32 mouse cellular contexts compared by ENCODE assay signal in the genomic region with DNA sequence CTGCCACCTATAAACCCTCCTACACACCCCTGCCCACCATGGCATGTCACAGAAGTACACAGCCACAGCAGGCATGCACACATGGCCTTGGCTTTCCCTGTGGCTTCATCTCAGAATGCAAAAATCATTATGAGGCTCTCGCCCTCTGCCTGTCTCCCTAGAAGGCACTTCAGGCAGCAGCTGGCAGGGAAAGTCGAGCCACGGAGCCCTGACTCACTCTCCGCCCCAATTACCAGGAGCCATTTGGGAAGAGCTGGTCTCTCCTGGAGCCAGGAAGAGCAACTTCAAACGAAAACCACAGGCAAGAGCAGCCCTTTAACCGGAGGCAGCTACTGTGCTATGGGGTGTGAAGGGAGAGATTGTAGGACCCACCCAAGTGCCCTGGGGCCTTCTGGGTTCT. TPM values are rescaled to one million over a fixed set of nuclear protein-coding genes. Genes with fewer than 3 reads are reported as not detected.
DNase-seq lines count a peak whose midpoint lies in the region; ATAC-seq and TF ChIP-seq lines count a peak whose summit lies in the region.
"Had no signal": no experiment of that assay in that cellular context is flagged by ENCODE, and none has a peak within 500 bp of the region (broad histone marks: within the 10 kb centered on the region; RNA-seq: fewer than 3 reads in every experiment).

No protein-coding gene starts in this region.

- no peak overlapping the region for H3K27ac ChIP-seq in midbrain, embryonic 11.5 days (ENCODE audit: low read depth, low read length)
- no peak overlapping the region for H3K27ac ChIP-seq in midbrain, embryonic 13.5 days
- no peak overlapping the region for H3K27ac ChIP-seq in intestine, embryonic 16.5 days (ENCODE audit: low read length)
- no peak overlapping the region for H3K27ac ChIP-seq in kidney, embryonic 16.5 days (ENCODE audit: low read length)
- H3K27ac ChIP-seq: embryonic facial prominence, embryonic 12.5 days; forebrain, embryonic 10.5 days; hindbrain, embryonic 14.5 days; limb, embryonic 10.5 days; limb, embryonic 15.5 days; neural tube, embryonic 15.5 days had no signal

- H3K36me3 ChIP-seq in midbrain, embryonic 11.5 days (ENCODE audit: control insufficient read depth, insufficient read depth, low read length) = no peaks in the 10 kb centered on the region
- H3K36me3 ChIP-seq in midbrain, embryonic 13.5 days = no peaks in the 10 kb centered on the region
- no peaks in the 10 kb centered on the region for H3K36me3 ChIP-seq in intestine, embryonic 16.5 days (ENCODE audit: control insufficient read depth, insufficient read depth, low read length)
- H3K36me3 ChIP-seq in kidney, embryonic 16.5 days (ENCODE audit: insufficient read depth, low read length) = no peaks in the 10 kb centered on the region
- H3K36me3 ChIP-seq: embryonic facial prominence, embryonic 12.5 days; forebrain, embryonic 10.5 days; limb, embryonic 10.5 days; limb, embryonic 15.5 days; neural tube, embryonic 15.5 days had no signal

- H3K27me3 ChIP-seq in midbrain, embryonic 11.5 days (ENCODE audit: control insufficient read depth, insufficient read depth, low read length) = no peaks in the 10 kb centered on the region
- H3K27me3 ChIP-seq in midbrain, embryonic 13.5 days = no peaks in the 10 kb centered on the region
- no peaks in the 10 kb centered on the region for H3K27me3 ChIP-seq in Patski
- no peaks in the 10 kb centered on the region for H3K27me3 ChIP-seq in intestine, embryonic 16.5 days (replicated peaks; ENCODE audit: control insufficient read depth, insufficient read depth, low read length)
- no peaks in the 10 kb centered on the region; the same call in 1 of the 2 replicates for H3K27me3 ChIP-seq in kidney, embryonic 16.5 days (ENCODE audit: insufficient read depth, low read length)
- H3K27me3 ChIP-seq: embryonic facial prominence, embryonic 12.5 days; limb, embryonic 15.5 days; neural tube, embryonic 15.5 days had no signal

- H3K4me3 ChIP-seq in midbrain, embryonic 11.5 days (ENCODE audit: low read depth, low read length) = no peak overlapping the region
- H3K4me3 ChIP-seq in midbrain, embryonic 13.5 days (replicated peaks) = no peak overlapping the region
- no peak overlapping the region for H3K4me3 ChIP-seq in intestine, embryonic 16.5 days (ENCODE audit: low read length)
- no peak overlapping the region for H3K4me3 ChIP-seq in kidney, embryonic 16.5 days (ENCODE audit: low read length)
- H3K4me3 ChIP-seq: embryonic facial prominence, embryonic 12.5 days; forebrain, embryonic 10.5 days; limb, embryonic 10.5 days; limb, embryonic 15.5 days; megakaryocyte, embryonic 14.5 days; neural tube, embryonic 15.5 days had no signal

- no peak for ATAC-seq in midbrain, embryonic 11.5 days (ENCODE audit: low FRiP score)
- ATAC-seq in midbrain, embryonic 13.5 days = no peak
- peak; percentile 39 for ATAC-seq in Patski
- ATAC-seq in intestine, embryonic 16.5 days = no peak
- ATAC-seq in kidney, embryonic 16.5 days (ENCODE audit: low FRiP score, low TSS enrichment) = no peak
- ATAC-seq: forebrain, postnatal 0 days; inflammation-experienced regulatory T-cells, adult 6 months; lung, postnatal 0 days had no signal

- in situ Hi-C loops in Patski (cut with MboI; ENCODE audit: low pct_unique_long_range_greater_than_20kb) = no loop called here

- WGBS in midbrain, embryonic 11.5 days = 75% methylated on average over 6 of the region's 6 CpGs
- WGBS in midbrain, embryonic 13.5 days = 70% methylated on average over 6 of the region's 6 CpGs
- WGBS in intestine, embryonic 16.5 days = 48% methylated on average over 6 of the region's 6 CpGs
- WGBS in kidney, embryonic 16.5 days = 25% methylated on average over 6 of the region's 6 CpGs

- H3K4me1 ChIP-seq in midbrain, embryonic 11.5 days (ENCODE audit: control insufficient read depth, insufficient read depth, low read length) = no peaks in the 10 kb centered on the region
- peaks cover 4% of the 10 kb centered on the region; the same call in 1 of the 2 replicates for H3K4me1 ChIP-seq in midbrain, embryonic 13.5 days (replicated peaks)
- H3K4me1 ChIP-seq in intestine, embryonic 16.5 days (ENCODE audit: control insufficient read depth, insufficient read depth, low read length) = peaks cover 14% of the 10 kb centered on the region
- no peaks in the 10 kb centered on the region for H3K4me1 ChIP-seq in kidney, embryonic 16.5 days (ENCODE audit: insufficient read depth, low read length)
- H3K4me1 ChIP-seq: embryonic facial prominence, embryonic 12.5 days; neural tube, embryonic 15.5 days had no signal

- no peak overlapping the region for H3K4me2 ChIP-seq in midbrain, embryonic 11.5 days
- H3K4me2 ChIP-seq in midbrain, embryonic 13.5 days (replicated peaks) = no peak overlapping the region
- no peak overlapping the region for H3K4me2 ChIP-seq in intestine, embryonic 16.5 days (ENCODE audit: low read depth, low read length)
- H3K4me2 ChIP-seq in kidney, embryonic 16.5 days (replicated peaks; ENCODE audit: low read depth, low read length) = no peak overlapping the region
- H3K4me2 ChIP-seq: embryonic facial prominence, embryonic 12.5 days; heart, embryonic 11.5 days; hindbrain, embryonic 14.5 days; limb, embryonic 15.5 days; neural tube, embryonic 15.5 days had no signal

- intact Hi-C loops in heart, postnatal 25 days (cut with DNase I) = no loop called here

- CTCF ChIA-PET in Patski (lab: Charles Lee) = no interaction called here

- 0 out of 2 replicates have a peak, but pooled peaks cover 3% of the 10 kb centered on the region for H3K9me3 ChIP-seq in midbrain, embryonic 11.5 days (ENCODE audit: control insufficient read depth, low read length)
- H3K9me3 ChIP-seq in midbrain, embryonic 13.5 days = peaks cover 7% of the 10 kb centered on the region
- H3K9me3 ChIP-seq in intestine, embryonic 16.5 days (ENCODE audit: control insufficient read depth, low read length) = no peaks in the 10 kb centered on the region
- peaks cover 7% of the 10 kb centered on the region for H3K9me3 ChIP-seq in kidney, embryonic 16.5 days (ENCODE audit: low read length)
- H3K9me3 ChIP-seq: limb, embryonic 10.5 days; limb, embryonic 15.5 days; neural tube, embryonic 15.5 days had no signal

- POLR2A ChIA-PET in Patski (lab: Charles Lee) = no interaction called here

- no peak overlapping the region for H3K9ac ChIP-seq in midbrain, embryonic 11.5 days (ENCODE audit: low read length)
- H3K9ac ChIP-seq in midbrain, embryonic 13.5 days (replicated peaks) = no peak overlapping the region
- no peak overlapping the region for H3K9ac ChIP-seq in intestine, embryonic 16.5 days (ENCODE audit: low read depth, low read length)
- no peak overlapping the region for H3K9ac ChIP-seq in kidney, embryonic 16.5 days (replicated peaks; ENCODE audit: low read length)
- H3K9ac ChIP-seq: embryonic facial prominence, embryonic 12.5 days; forebrain, postnatal 0 days; hindbrain, embryonic 14.5 days; limb, embryonic 15.5 days; neural tube, embryonic 15.5 days had no signal

- peak; percentile 75 for DNase-seq in heart, adult 11 months
- no peak for DNase-seq in heart, postnatal 25 days (ENCODE audit: low spot score)
- peak; percentile 53 for DNase-seq in midbrain, embryonic 11.5 days (ENCODE audit: low spot score, missing footprints)
- DNase-seq in MN1 (ENCODE audit: low spot score) (peak; percentile 26), Patski (ENCODE audit: low read depth, low spot score) (no peak)
- DNase-seq: cerebellum, adult 8-10 months; cerebellum, postnatal 36 days; forebrain, postnatal 0 days; kidney, adult 2 months; kidney, postnatal 14 days; layer of hippocampus, adult 9-11 months; midbrain, embryonic 14.5 days; retina, postnatal 1 day; right cerebral cortex, postnatal 14 days; spleen, adult 18-20 months; thymus, postnatal 4 days had no signal

- TF ChIP-seq CTCF in Patski (IDR thresholded peaks at IDR 0.05) = no peak

RNA-seq across cellular contexts. Expression of gene Padi2, which starts 29.5 kb away (rescaled TPM):
- under 1 TPM; 0.42 to 0.81 TPM for total RNA-seq in heart, postnatal 25 days (2021)
- polyA plus RNA-seq in midbrain, embryonic 11.5 days (2014; fragmentation: Nextera tagmentation; extraction: Ambion mirVana) = 0.47 and 0.49 TPM in 2 replicates
- polyA plus RNA-seq in midbrain, embryonic 13.5 days (2015; fragmentation: Nextera tagmentation; extraction: Ambion mirVana) = 0.93 TPM in 2 replicates
- polyA plus RNA-seq in Patski (2021) = 4.6 TPM
- polyA plus RNA-seq in intestine, embryonic 16.5 days (2015; fragmentation: Nextera tagmentation; extraction: Ambion mirVana) = 3.0 and 3.5 TPM in 2 replicates
- 18.1 and 24.3 TPM in 2 replicates for polyA plus RNA-seq in kidney, embryonic 16.5 days (2015; fragmentation: Nextera tagmentation; extraction: Ambion mirVana)

RNA-seq across cellular contexts. Expression of gene Padi1, which starts 31.1 kb away (rescaled TPM):
- total RNA-seq in heart, postnatal 25 days (2021) = not detected
- 0.04 and 0.07 TPM in 2 replicates for polyA plus RNA-seq in midbrain, embryonic 11.5 days (2014; fragmentation: Nextera tagmentation; extraction: Ambion mirVana)
- polyA plus RNA-seq in midbrain, embryonic 13.5 days (2015; fragmentation: Nextera tagmentation; extraction: Ambion mirVana) = not detected in 2 replicates
- polyA plus RNA-seq in Patski (2021) = 0.05 TPM
- 0.28 and 0.43 TPM in 2 replicates for polyA plus RNA-seq in intestine, embryonic 16.5 days (2015; fragmentation: Nextera tagmentation; extraction: Ambion mirVana)
- 0.26 and 0.33 TPM in 2 replicates for polyA plus RNA-seq in kidney, embryonic 16.5 days (2015; fragmentation: Nextera tagmentation; extraction: Ambion mirVana)
- total RNA-seq: adrenal gland, postnatal 36 days; granulocyte monocyte progenitor cell, adult 5-6 weeks had no signal
- polyA plus RNA-seq: hindbrain, embryonic 14.5 days; liver, embryonic 16.5 days had no signal

Comparison
In these comparisons a context has a peak if more than half of its experiments do, and no peak if none do; other contexts are left out.
1. DNase-seq: peak in heart, adult 11 months (single experiment), midbrain, embryonic 11.5 days (single experiment) and MN1 (single experiment); none in heart, postnatal 25 days (single experiment) and Patski (single experiment).